Mouse (Mus musculus): ENCODE results near the gene Cmip.

- TF ChIP-seq CTCF (IDR thresholded peaks at IDR 0.05; ENCODE audit: borderline replicate concordance, insufficient read depth, low read length) = no peak
- TF ChIP-seq POLR2A (IDR thresholded peaks at IDR 0.05; ENCODE audit: low read depth, low read length) = no peak
Observed at GRCm38 (mm10) chr8:117494874-117495273, 238.0 kb downstream of the Cmip start.
